10 mouse cellular contexts compared by ENCODE assay signal in the genomic region with DNA sequence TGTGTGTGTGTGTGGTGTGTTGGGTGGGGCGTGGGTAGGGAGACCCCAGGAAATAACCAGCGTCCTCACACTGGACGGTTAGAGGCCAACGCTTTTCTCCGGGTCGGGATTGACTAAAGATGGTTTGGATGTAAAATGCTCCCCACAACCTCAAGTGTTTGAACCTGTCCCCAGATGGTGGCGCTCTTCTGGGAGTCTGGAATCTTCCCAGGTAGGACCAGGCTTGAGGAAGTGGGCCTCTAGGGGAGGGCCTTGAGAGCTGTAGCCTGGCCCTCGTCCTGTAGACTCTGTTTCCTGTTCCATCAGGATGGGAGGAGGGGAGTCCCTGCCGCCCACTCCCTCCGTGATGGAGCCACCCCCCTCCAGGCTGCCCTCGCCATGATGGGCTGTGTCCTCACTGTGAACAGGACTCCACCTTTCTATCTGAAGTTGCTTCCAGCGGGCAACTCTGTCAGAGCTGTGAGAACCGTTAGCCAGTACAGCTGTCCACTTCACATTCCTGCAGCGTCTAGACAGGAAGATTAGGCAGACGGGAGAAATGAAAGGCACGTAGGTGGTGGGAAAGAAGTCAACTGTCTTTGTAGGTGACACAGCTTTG.
DNase-seq lines count a peak whose midpoint lies in the region; ATAC-seq and TF ChIP-seq lines count a peak whose summit lies in the region.
"Had no signal": no experiment of that assay in that cellular context is flagged by ENCODE, and none has a peak within 500 bp of the region (broad histone marks: within the 10 kb centered on the region; RNA-seq: fewer than 3 reads in every experiment).

No protein-coding gene starts in this region.

- no peak overlapping the region for H3K27ac ChIP-seq in intestine, embryonic 14.5 days (ENCODE audit: low read depth)
- no peak overlapping the region for H3K27ac ChIP-seq in intestine, embryonic 16.5 days (ENCODE audit: low read length)
- H3K27ac ChIP-seq in limb, embryonic 14.5 days (replicated peaks; ENCODE audit: low read depth, low read length): peak overlapping the region; percentile 55

- no peak for DNase-seq in intestine, embryonic 14.5 days (ENCODE audit: low spot score)
- peak; percentile 72 for DNase-seq in ZHBTc4 (ENCODE audit: low read depth, low spot score)
- DNase-seq in heart, adult 9 months (ENCODE audit: low spot score in 2 of 2): peak; percentile 29 to 50
- DNase-seq in limb, embryonic 14.5 days (ENCODE audit: low spot score): peak; percentile 32
- no peak for DNase-seq in urinary bladder, adult 18-20 months (ENCODE audit: low spot score in 2 of 2)
- no peak for DNase-seq in layer of hippocampus, adult 18-20 months (ENCODE audit: low spot score in 2 of 2)
- DNase-seq in thymus, postnatal 14 days: no peak
- DNase-seq: cerebellum, adult 11 months; layer of hippocampus, postnatal 36 days had no signal

- no peaks in the 10 kb centered on the region for H3K4me1 ChIP-seq in intestine, embryonic 14.5 days (replicated peaks; ENCODE audit: control insufficient read depth, insufficient read depth, low read length)
- H3K4me1 ChIP-seq in intestine, embryonic 16.5 days (ENCODE audit: control insufficient read depth, insufficient read depth, low read length): peaks cover 4% of the 10 kb centered on the region; the same call in 1 of the 2 replicates
- peaks cover 20% of the 10 kb centered on the region for H3K4me1 ChIP-seq in limb, embryonic 14.5 days (ENCODE audit: control insufficient read depth, insufficient read depth, low read length)

- H3K4me3 ChIP-seq in intestine, embryonic 14.5 days (ENCODE audit: low read depth, low read length): no peak overlapping the region
- H3K4me3 ChIP-seq in intestine, embryonic 16.5 days (ENCODE audit: low read length): no peak overlapping the region
- no peak overlapping the region for H3K4me3 ChIP-seq in limb, embryonic 14.5 days (replicated peaks; ENCODE audit: low read length)

- no peaks in the 10 kb centered on the region for H3K36me3 ChIP-seq in intestine, embryonic 14.5 days (ENCODE audit: control insufficient read depth, insufficient read depth, low read length)
- H3K36me3 ChIP-seq in intestine, embryonic 16.5 days (ENCODE audit: control insufficient read depth, insufficient read depth, low read length): no peaks in the 10 kb centered on the region
- no peaks in the 10 kb centered on the region for H3K36me3 ChIP-seq in limb, embryonic 14.5 days (ENCODE audit: control insufficient read depth, insufficient read depth, low read length)

- H3K27me3 ChIP-seq in intestine, embryonic 14.5 days (replicated peaks; ENCODE audit: control insufficient read depth, insufficient read depth, low read length): no peaks in the 10 kb centered on the region
- no peaks in the 10 kb centered on the region for H3K27me3 ChIP-seq in intestine, embryonic 16.5 days (replicated peaks; ENCODE audit: control insufficient read depth, insufficient read depth, low read length)
- no peaks in the 10 kb centered on the region for H3K27me3 ChIP-seq in limb, embryonic 14.5 days (ENCODE audit: control insufficient read depth, insufficient read depth, low read length)

- no peak overlapping the region for H3K4me2 ChIP-seq in intestine, embryonic 14.5 days (ENCODE audit: low read length)
- H3K4me2 ChIP-seq in intestine, embryonic 16.5 days (ENCODE audit: low read depth, low read length): no peak overlapping the region
- no peak overlapping the region for H3K4me2 ChIP-seq in limb, embryonic 14.5 days (replicated peaks; ENCODE audit: low read depth, low read length, severe bottlenecking)

- no peak overlapping the region for H3K9ac ChIP-seq in intestine, embryonic 14.5 days (ENCODE audit: low read length)
- no peak overlapping the region for H3K9ac ChIP-seq in intestine, embryonic 16.5 days (ENCODE audit: low read depth, low read length)
- H3K9ac ChIP-seq in limb, embryonic 14.5 days (ENCODE audit: low read depth, low read length, severe bottlenecking): no peak overlapping the region

- 41% methylated on average over 16 of the region's 16 CpGs for WGBS in intestine, embryonic 14.5 days
- WGBS in intestine, embryonic 16.5 days: 49% methylated on average over 16 of the region's 16 CpGs
- WGBS in limb, embryonic 14.5 days: 43% methylated on average over 16 of the region's 16 CpGs

- no peaks in the 10 kb centered on the region for H3K9me3 ChIP-seq in intestine, embryonic 14.5 days (ENCODE audit: control insufficient read depth, low read length)
- no peaks in the 10 kb centered on the region for H3K9me3 ChIP-seq in intestine, embryonic 16.5 days (ENCODE audit: control insufficient read depth, low read length)
- no peaks in the 10 kb centered on the region for H3K9me3 ChIP-seq in limb, embryonic 14.5 days (ENCODE audit: control insufficient read depth, low read length)

- TF ChIP-seq POLR2A in limb, embryonic 14.5 days (IDR thresholded peaks at IDR 0.05; ENCODE audit: borderline replicate concordance, extremely low read depth, insufficient read depth, insufficient read length): no peak

- ATAC-seq in intestine, embryonic 14.5 days (replicated peaks; ENCODE audit: low FRiP score, low TSS enrichment, low read depth): 0 out of 2 replicates have a peak, but pooled peaks have one; percentile 43
- no peak for ATAC-seq in intestine, embryonic 16.5 days
- peak; percentile 54; the same call in 1 of the 2 replicates for ATAC-seq in limb, embryonic 14.5 days (ENCODE audit: low FRiP score, low read depth)

Comparison
In these comparisons a context has a peak if more than half of its experiments do, and no peak if none do; other contexts are left out.
1. DNase-seq: peak in ZHBTc4 (single experiment), heart, adult 9 months (2 of 2) and limb, embryonic 14.5 days (single experiment); none in intestine, embryonic 14.5 days (single experiment), urinary bladder, adult 18-20 months (0 of 2), layer of hippocampus, adult 18-20 months (0 of 2) and thymus, postnatal 14 days (single experiment).